Mouse (Mus musculus) limb, embryonic 10.5 days (tissue): ENCODE measurements around the gene Vps16. TPM values are rescaled to one million over a fixed set of nuclear protein-coding genes. Genes with fewer than 3 reads are reported as not detected.

Experiments
- DNase-seq: peaks from one replicate; pipeline ENCODE4 v3.0.0-alpha.2; 2017; ENCODE audit warnings: low spot score
- H3K27ac ChIP-seq: fragments of 300-500 bp; sonication (generic); 2 replicates; pipeline ENCODE4 v1.5.1; 2016; ENCODE audit warnings: mild to moderate bottlenecking
- H3K27me3 ChIP-seq: fragments of 300-500 bp; sonication (generic); 2 replicates; pipeline ENCODE4 v1.6.1; 2016; ENCODE audit warnings: low read depth, mild to moderate bottlenecking; ENCODE audit not compliant: poor library complexity, severe bottlenecking
- H3K36me3 ChIP-seq: fragments of 300-500 bp; sonication (generic); 2 replicates; pipeline ENCODE4 v1.6.1; 2016; ENCODE audit warnings: mild to moderate bottlenecking, moderate library complexity
- H3K4me1 ChIP-seq: fragments of 300-500 bp; sonication (generic); 2 replicates; pipeline ENCODE4 v1.6.1; 2016
- H3K4me3 ChIP-seq: fragments of 300-500 bp; sonication (generic); 2 replicates; pipeline ENCODE4 v1.5.1; 2016; ENCODE audit warnings: mild to moderate bottlenecking, moderate library complexity
- H3K9me3 ChIP-seq: fragments of 300-500 bp; sonication (generic); replicated peaks from 2 replicates; pipeline ENCODE4 v1.6.1; 2016; ENCODE audit warnings: mild to moderate bottlenecking
- WGBS: fragments of 180-500 bp; shearing (Covaris S2); methylation state at CpG from one replicate; pipeline ENCODE4 v1.1.7; 2016; 5-methylcytosine and 5-hydroxymethylcytosine counted together
- polyA plus RNA-seq: library from polyadenylated mRNA; unstranded; fragments of >200 nt; fragmentation: Nextera tagmentation; extraction: Ambion mirVana; gene quantifications from 2 replicates; pipeline ENCODE4 v1.2.1, GENCODE M21; 2016

Vps16 gene
- polyA plus RNA-seq: 101 and 121 TPM in 2 replicates

DNA sequence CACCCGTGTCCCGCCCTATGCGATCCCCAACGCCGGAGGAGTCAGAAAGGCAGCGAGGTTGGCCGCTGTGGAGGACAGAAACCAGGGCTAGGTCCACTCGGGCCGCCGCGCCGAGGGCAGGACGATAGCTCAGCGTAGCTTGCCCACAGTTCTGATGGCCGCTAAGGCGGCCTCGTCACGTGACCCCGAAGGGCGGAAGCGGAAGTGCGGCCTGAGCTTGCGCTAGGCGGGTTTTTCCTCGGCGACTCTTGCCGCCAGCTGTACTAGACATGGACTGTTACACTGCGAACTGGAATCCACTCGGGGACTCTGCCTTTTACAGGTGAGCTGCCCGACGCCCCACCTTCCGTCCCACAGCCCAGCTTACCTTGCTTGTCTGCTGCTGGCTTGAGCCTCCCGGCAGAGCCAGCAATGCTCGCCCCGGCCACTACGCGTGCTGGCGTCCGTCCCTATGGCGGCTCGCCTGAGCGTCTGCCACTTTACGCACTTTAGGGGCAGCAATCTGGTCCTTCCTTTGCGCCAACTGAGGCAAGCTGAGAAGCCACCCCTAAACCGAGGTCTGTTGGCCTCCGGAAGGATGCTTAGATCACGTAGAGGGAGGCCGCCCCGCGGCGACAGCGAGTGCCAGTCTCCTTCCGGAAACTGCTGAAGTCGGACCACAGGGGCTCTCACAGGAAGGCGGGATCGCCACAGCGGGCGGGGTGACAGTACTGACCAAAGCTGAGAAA, at the start of gene Vps16, which contains the start of gene Pced1a:
Gene Vps16, plus strand, starts transcription at position 214 of the 728 bp plus-strand sequence.
Gene Pced1a, minus strand, starts transcription at position 576 of the 728 bp plus-strand sequence.
- WGBS: under 1% methylated on average over 58 of the region's 58 CpGs

DNA sequence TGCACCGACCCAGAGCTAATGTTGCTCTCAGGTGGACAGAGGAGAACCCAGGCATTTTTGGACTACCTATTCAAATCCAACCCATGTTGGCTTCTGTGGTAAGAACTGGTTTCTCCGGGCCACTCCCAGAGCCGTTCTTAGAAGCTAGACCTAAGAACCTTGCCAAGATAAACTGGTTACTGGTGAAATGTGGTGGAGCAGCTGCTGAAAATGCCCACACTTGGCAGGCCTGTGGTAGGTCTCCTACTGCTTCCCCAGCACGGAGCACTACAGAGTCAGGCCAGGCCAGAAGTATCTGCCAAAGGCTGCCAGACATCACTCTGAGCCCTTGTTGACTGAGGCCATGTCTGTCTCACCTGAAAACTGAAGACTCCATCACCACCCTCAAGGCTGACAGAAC, 49.2 kb upstream of the Vps16 start:
- Histone ChIP-seq H3K9me3 (no peaks in the 10 kb centered on the region), H3K27me3 (0 out of 2 replicates have a peak, but pooled peaks cover 5% of the 10 kb centered on the region), H3K4me3 (no peak overlapping the region), H3K36me3 (no peaks in the 10 kb centered on the region), H3K4me1 (no peaks in the 10 kb centered on the region), H3K27ac (no peak overlapping the region)
- 90% methylated on average over 4 of the region's 4 CpGs for WGBS
- DNase-seq: no peak

More for the DNA sequence above, at the start of gene Vps16, which contains the start of gene Pced1a:
- Histone ChIP-seq H3K4me3 (peak within 1 kb of the TSS; percentile 85), H3K36me3 (peaks cover 41% of the 10 kb centered on the region), H3K27me3 (no peaks in the 10 kb centered on the region), H3K9me3 (no peaks in the 10 kb centered on the region), H3K4me1 (peaks cover 24% of the 10 kb centered on the region), H3K27ac (peak within 1 kb of the TSS; percentile 97)
- peak; percentile 98 for DNase-seq

DNA sequence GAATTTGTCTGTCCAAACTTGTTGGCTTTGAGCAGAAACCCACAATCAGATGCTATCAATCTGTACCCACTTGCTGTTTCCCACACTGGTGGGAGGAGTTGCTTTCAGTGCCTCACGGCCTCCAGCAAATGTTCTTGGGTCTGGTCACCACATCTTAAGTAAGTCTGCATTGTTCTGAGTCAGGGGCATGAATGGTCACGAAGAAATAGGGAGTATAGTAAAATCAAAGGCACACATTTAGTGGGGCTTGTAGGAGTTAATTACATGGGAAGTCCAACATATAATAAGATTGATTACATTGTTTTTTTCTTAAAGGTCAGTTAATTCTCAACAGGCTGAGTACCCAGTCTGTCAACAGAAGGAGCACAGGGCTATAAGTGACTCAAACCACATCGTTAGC, 40.9 kb upstream of the Vps16 start:
- WGBS: 58% methylated on average over 3 of the region's 3 CpGs
- no peaks in the 10 kb centered on the region for H3K27me3 ChIP-seq
- no peaks in the 10 kb centered on the region for H3K9me3 ChIP-seq
- no peak overlapping the region for H3K27ac ChIP-seq
- no peak overlapping the region for H3K4me3 ChIP-seq
- no peaks in the 10 kb centered on the region for H3K36me3 ChIP-seq
- H3K4me1 ChIP-seq: 0 out of 2 replicates have a peak, but pooled peaks cover 4% of the 10 kb centered on the region
- DNase-seq: no peak

DNA sequence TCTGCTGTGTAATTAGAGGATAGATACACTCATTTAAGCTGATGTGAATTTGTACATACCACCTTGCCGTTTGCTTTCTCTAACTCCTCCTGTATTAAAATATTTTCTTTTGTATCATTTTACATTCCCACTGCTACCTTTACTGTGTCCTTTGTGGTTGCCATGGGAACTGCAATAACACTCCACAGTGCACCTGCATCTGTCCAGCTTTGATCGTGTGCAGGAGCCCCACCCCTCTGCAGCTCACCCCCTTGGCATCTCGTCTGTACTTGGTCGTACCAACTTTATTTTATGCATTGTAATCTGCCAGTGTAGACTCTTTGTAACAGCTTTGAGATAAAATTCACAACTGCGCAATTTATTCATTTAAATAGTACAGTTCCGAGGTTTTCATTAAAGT, 40.2 kb upstream of the Vps16 start:
- WGBS: 81% methylated on average over 6 of the region's 6 CpGs
- H3K36me3 ChIP-seq: no peaks in the 10 kb centered on the region
- no peaks in the 10 kb centered on the region for H3K9me3 ChIP-seq
- 0 out of 2 replicates have a peak, but pooled peaks cover 4% of the 10 kb centered on the region for H3K4me1 ChIP-seq
- H3K27me3 ChIP-seq: no peaks in the 10 kb centered on the region
- no peak for DNase-seq
- no peak overlapping the region for H3K4me3 ChIP-seq
- H3K27ac ChIP-seq: no peak overlapping the region

- Histone ChIP-seq H3K4me1 (0 out of 2 replicates have a peak, but pooled peaks cover 4% of the 10 kb centered on the region), H3K9me3 (no peaks in the 10 kb centered on the region), H3K36me3 (peaks cover 12% of the 10 kb centered on the region), H3K27me3 (no peaks in the 10 kb centered on the region), H3K4me3 (no peak overlapping the region), H3K27ac (no peak overlapping the region)
- DNase-seq: no peak
- 74% methylated on average over 1 of the region's 1 CpGs for WGBS
Observed at GRCm38 (mm10) chr2:130386212-130386611, 37.9 kb upstream of the Vps16 start.

DNA sequence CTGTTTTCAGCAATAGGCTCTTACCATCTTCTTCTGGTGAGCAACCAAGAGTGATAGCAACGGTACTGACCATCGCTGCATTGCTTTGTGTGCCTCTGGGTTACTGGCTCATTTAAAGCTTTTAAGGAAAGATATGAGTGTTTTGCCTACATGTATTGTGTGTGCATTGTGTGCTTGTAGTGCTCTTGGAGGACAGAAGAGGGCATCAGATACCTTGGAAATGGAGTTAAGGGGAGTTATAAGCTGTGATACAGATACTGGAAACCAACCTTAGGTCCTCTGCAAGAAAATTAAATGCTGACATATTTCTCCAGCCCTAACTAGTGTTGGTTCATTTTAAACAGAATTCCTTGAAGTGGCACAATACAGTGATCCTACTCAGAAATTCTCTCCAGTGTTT, 35.3 kb upstream of the Vps16 start:
- peaks cover 35% of the 10 kb centered on the region for H3K36me3 ChIP-seq
- no peak for DNase-seq
- H3K9me3 ChIP-seq: no peaks in the 10 kb centered on the region
- H3K27ac ChIP-seq: no peak overlapping the region
- no peaks in the 10 kb centered on the region for H3K4me1 ChIP-seq
- WGBS: 87% methylated on average over 2 of the region's 2 CpGs
- H3K27me3 ChIP-seq: no peaks in the 10 kb centered on the region
- H3K4me3 ChIP-seq: no peak overlapping the region

DNA sequence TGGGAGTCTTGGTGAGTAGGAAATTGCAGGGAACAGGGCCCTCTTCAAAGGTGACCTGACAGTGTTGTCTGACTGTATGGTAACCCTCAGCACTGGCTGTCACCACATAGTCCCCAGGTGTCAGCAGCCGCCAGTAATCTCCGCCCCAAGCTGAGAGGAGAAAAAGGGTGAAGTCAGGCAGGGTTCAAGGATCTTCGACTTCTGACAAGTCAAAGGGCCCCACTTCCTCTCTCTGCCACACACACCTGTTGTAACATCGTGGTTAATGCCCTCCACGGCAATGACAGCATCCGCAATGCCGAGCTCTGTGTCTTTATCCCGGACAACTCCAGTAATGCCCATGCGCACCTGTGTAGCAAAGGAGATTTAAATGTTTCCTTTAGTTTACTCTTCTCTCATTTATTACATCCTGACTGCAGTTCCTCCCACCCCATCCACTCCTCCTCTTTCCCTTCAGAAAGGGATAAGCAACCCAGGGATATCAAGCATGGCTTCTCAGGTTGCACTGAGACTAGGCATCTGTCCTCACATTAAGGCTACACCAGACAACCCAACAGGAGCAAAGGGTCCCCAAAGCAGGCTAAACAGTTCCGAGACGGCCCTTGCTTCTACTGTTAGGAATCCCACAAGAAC, 33.0 kb upstream of the Vps16 start:
- H3K27ac ChIP-seq: no peak overlapping the region
- WGBS: 86% methylated on average over 11 of the region's 11 CpGs
- peaks cover 3% of the 10 kb centered on the region for H3K4me1 ChIP-seq
- H3K9me3 ChIP-seq: no peaks in the 10 kb centered on the region
- no peak for DNase-seq
- no peaks in the 10 kb centered on the region for H3K27me3 ChIP-seq
- H3K4me3 ChIP-seq: no peak overlapping the region
- peaks cover 58% of the 10 kb centered on the region for H3K36me3 ChIP-seq

DNA sequence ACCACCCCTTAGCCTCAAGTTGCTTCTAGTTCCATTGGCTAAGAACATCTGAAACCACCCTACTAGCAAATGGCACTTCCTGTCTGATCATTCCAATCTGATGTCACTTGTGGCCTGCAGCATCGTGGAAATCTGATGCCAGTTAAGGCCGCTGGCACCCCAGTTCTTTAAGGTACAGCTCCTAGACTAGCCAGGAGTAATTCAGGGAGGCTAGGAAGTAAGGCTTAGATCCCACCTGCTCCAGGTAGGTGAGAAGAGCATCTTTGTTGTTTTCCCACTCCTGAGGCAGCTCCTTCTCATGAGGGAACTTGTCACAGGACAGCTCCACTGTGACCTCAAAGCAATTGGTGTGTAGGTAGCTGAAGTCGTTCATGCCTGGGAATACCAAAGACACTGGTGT, 31.3 kb upstream of the Vps16 start:
- Histone ChIP-seq H3K9me3 (no peaks in the 10 kb centered on the region), H3K27me3 (no peaks in the 10 kb centered on the region), H3K4me1 (peaks cover 20% of the 10 kb centered on the region), H3K36me3 (peaks cover 60% of the 10 kb centered on the region), H3K4me3 (no peak overlapping the region), H3K27ac (no peak overlapping the region)
- no peak for DNase-seq
- WGBS: 86% methylated on average over 3 of the region's 3 CpGs

- WGBS: 95% methylated on average over 11 of the region's 11 CpGs
- no peak overlapping the region for H3K27ac ChIP-seq
- H3K36me3 ChIP-seq: peaks cover 53% of the 10 kb centered on the region
- no peak for DNase-seq
- no peaks in the 10 kb centered on the region for H3K9me3 ChIP-seq
- H3K4me3 ChIP-seq: 0 out of 2 replicates have a peak overlapping the region, but pooled peaks have one; percentile 80
- no peaks in the 10 kb centered on the region for H3K27me3 ChIP-seq
- peaks cover 28% of the 10 kb centered on the region for H3K4me1 ChIP-seq
Observed at GRCm38 (mm10) chr2:130395696-130396095, 28.4 kb upstream of the Vps16 start.

GRCm38 (mm10) chr2:130397186-130397985, 26.8 kb upstream of the Vps16 start, which contains the start of gene Cpxm1:
Gene Cpxm1, minus strand, starts transcription at chr2:130397574.
- WGBS: under 1% methylated on average over 52 of the region's 53 CpGs
- Histone ChIP-seq H3K4me1 (peaks cover 32% of the 10 kb centered on the region), H3K27ac (peak within 1 kb of the TSS; percentile 96), H3K4me3 (peak within 1 kb of the TSS; percentile 80), H3K27me3 (no peaks in the 10 kb centered on the region), H3K9me3 (no peaks in the 10 kb centered on the region), H3K36me3 (peaks cover 39% of the 10 kb centered on the region)
- peak; percentile 90 for DNase-seq

DNA sequence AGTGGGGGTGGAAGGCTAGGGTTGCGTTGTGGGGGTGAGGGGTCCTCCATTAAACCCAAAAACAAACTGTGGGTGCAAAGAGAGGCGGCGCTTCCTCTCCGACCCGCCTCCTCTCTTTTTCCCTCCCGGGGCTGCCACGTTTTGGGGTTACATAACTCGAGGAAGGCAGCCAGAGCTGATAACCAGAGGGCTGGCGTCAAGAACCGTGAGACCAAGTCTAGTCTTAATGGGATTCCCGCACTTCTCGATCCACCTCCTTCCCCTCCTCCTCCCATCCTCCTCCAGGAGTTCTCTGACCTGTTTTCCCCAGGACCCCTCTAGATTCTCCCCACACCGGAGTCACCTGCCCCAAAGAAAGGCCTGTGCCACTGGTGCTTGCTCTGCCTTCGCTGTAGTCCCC, 26.0 kb upstream of the Vps16 start:
- Histone ChIP-seq H3K36me3 (peaks cover 32% of the 10 kb centered on the region), H3K4me1 (peaks cover 32% of the 10 kb centered on the region), H3K4me3 (peak overlapping the region; percentile 80), H3K27ac (peak overlapping the region; percentile 96), H3K27me3 (no peaks in the 10 kb centered on the region), H3K9me3 (no peaks in the 10 kb centered on the region)
- WGBS: 16% methylated on average over 14 of the region's 14 CpGs
- DNase-seq: peak; percentile 44

- no peaks in the 10 kb centered on the region for H3K9me3 ChIP-seq
- H3K4me3 ChIP-seq: no peak overlapping the region
- DNase-seq: no peak
- 93% methylated on average over 1 of the region's 1 CpGs for WGBS
- H3K27ac ChIP-seq: no peak overlapping the region
- H3K27me3 ChIP-seq: no peaks in the 10 kb centered on the region
- peaks cover 12% of the 10 kb centered on the region for H3K36me3 ChIP-seq
- peaks cover 32% of the 10 kb centered on the region for H3K4me1 ChIP-seq
Observed at GRCm38 (mm10) chr2:130400046-130400445, 24.1 kb upstream of the Vps16 start.
